Mouse (Mus musculus) cerebral cortex, adult 2 months (tissue): ENCODE results near the gene Ahr.

Experiments
- WGBS: fragments of 180-500 bp; shearing (Covaris S2); methylation state at CpG from one replicate; pipeline ENCODE4 v1.1.7; 2018; 5-methylcytosine and 5-hydroxymethylcytosine counted together

Gene Ahr

DNA sequence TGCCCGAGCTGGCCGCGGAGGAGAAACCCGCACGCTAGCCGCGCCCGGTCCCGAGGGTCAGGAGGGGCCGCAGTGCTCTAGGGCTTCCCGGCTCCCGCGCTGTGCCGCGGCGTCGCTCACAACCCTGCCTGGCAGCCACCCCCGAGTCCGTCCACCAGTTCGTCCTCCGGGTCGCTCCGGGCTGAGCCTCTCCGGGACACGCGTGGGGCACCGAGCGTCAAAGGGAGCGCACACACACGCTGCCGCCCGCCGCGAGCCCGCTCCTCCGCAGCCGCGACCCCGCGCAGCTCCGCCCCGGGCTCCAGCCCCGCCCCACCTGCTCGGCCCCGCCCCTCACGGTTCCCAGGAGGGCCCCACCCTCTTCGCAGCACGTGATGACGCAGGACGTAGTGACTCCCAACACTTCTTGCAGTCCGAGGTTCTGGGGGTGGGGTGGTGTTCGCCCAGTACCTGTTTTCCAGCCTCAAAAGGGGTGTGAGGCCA lies at the start of gene Ahr:
Gene Ahr (minus strand): TSS at position 285 of the 483 bp plus-strand sequence.
- WGBS: 2% methylated on average over 41 of the region's 52 CpGs

DNA sequence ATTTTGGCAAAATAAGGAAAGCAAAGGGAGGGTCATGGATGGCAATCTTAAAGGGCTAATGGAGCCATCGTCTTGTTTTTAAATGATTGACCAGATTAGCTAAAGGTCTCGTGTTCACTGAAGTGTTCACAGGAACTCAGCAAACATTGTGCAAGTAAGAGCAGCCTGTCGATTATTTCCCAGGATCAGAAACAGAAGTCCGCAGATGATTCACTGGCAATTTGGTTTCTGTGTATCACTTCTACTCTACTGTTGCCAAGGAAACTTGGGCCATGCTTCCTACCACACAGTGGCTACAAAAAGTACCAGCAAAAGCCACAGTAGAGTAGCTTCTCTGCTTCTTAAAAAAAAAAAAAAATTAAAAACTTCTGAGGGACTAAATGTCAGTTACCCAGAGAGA lies 44.0 kb upstream of the Ahr start:
- WGBS: 67% methylated on average over 4 of the region's 4 CpGs

DNA sequence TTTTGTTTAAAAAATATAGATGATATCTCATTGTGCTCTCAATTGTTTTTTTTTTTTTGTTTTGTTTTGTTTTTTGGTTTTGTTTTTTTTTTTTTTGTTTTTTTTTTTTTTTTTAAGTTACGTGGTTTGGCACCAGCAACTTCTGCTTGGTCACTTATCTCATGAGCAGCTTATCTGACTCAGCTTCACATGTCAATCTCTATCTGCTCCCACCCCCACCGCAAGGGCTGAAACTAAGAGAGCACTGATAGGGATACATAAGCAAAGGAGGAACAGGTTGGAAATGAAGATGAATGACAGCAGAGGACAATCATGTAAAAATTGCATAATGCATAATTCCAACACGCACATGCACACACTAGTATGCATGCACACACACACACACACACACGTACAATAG lies 41.3 kb upstream of the Ahr start:
- WGBS: 94% methylated on average over 4 of the region's 4 CpGs

GRCm38 (mm10) chr12:35573713-35574112 lies 38.9 kb upstream of the Ahr start:
- WGBS: 82% methylated on average over 2 of the region's 2 CpGs

- 81% methylated on average over 3 of the region's 3 CpGs for WGBS
These were observed 28.0 kb upstream of the Ahr start for GRCm38 (mm10) chr12:35562826-35563225.

- WGBS: 89% methylated on average over 2 of the region's 2 CpGs
These were observed 24.0 kb upstream of the Ahr start for GRCm38 (mm10) chr12:35558868-35559267.

DNA sequence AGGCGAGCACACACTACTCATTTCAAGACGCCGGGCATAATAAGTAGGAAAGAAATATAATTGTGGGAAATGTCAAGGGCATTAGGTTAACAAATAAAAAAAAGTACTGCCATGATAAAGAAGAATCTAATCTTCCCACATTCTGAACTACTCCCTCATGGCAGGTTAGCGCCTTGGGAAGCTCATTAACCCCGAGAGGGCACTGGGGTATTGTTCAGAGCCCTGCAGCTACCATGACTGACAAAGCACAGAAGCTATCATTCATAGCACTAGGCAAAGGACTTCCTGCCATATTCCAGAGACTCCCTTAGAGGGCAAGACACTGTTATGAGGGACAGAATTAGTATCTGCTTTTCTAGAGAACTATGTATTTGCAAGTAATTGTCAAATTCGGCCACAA lies 21.1 kb upstream of the Ahr start:
- 80% methylated on average over 6 of the region's 6 CpGs for WGBS

DNA sequence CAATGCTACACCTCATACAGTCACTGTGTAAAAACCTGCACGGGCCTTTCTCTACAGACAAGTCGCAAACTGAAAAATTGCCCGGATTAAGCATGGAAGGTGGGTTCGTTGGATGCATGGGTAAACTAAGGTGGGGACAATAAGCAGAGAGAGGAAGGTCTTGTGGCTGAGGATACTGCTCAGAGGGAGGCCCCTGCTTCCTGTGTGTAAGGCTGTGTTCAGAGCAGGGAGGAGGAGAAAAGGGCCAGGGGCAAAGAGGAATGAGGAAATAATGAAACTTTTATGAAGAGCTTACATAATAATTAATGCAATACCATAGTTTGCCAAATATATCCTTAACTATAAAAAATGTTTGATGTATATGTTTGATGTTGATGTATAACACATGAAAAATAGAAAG lies 19.5 kb upstream of the Ahr start:
- WGBS: 87% methylated on average over 4 of the region's 4 CpGs

DNA sequence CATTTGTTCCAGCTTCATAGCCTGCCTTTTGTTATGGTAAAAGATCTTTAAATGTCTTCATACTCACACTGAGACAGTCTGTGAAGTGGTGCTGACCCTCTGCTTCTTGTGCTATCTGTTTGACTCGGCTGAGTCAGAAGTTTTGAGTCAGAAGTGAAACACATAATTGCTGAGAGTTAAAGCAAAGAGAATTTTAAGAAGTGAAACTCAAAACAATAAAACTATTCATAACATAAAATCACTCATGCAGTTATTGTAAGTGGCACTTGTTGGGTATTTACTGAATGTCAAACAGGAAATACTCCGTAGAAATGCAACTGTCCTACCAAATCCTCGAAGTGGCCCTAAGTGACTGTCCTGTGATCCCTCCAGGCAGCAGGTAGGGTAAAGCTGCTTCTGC lies 18.3 kb upstream of the Ahr start:
- WGBS: 73% methylated on average over 3 of the region's 3 CpGs

- 68% methylated on average over 3 of the region's 3 CpGs for WGBS
These were observed 8.0 kb upstream of the Ahr start for GRCm38 (mm10) chr12:35542836-35543235.

DNA sequence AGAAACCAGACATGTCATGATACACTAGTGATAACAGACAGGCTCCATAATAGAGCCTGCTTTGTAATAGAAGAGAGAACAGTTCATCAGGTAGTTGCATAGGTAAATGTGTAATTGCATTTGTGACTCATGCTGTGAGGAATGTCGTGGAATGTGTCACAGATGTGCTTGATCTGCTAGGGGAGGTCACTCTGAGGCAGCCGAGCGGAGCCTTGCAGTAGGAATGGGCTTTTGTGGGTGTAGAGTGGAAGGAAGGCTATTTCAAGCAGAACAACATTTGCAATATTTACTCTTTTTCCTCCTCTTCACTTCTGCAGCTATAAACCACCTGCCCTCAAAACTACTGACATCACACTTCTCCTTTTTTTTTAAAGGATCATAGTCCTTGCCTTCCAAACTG lies 4.0 kb upstream of the Ahr start:
- 46% methylated on average over 3 of the region's 3 CpGs for WGBS

DNA sequence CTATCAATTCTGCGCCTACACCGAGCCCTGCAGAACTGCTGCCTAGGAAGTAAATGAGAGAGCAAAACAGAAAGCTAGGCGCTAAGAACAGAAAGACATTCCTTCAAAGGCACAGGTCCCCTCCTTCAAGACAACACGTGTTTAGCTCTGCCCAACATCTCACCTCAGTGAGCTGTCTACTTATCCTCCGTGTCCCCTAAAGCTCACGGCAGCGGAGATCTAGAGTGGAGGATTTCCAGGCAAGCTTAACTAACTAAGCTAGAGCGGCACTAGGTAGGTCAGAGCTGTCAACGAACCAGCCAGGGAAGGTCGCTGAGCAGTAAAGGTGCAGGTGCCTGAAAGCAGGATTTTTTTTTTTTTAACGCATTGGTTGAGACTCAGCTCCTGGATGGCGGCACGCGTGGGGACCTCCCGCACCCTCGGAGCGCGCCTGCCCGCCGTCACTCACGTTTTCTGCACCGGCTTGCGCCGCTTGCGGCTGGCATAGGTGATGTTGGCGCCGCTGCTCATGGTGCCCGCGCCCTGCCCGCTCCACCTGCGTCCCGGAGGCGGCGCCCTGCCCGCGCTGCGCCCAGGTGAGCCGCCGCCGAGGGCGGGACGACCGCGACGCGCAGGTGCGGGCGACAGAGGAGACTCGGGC lies 604 bp downstream of the Ahr start:
- WGBS: 1% methylated on average over 49 of the region's 49 CpGs

- WGBS: 51% methylated on average over 5 of the region's 5 CpGs
These were observed 1.7 kb downstream of the Ahr start for GRCm38 (mm10) chr12:35533133-35533532.

GRCm38 (mm10) chr12:35532151-35532550 lies 2.7 kb downstream of the Ahr start:
- 11% methylated on average over 5 of the region's 5 CpGs for WGBS

GRCm38 (mm10) chr12:35527429-35527828 lies 7.4 kb downstream of the Ahr start:
- 89% methylated on average over 6 of the region's 6 CpGs for WGBS

- WGBS: 82% methylated on average over 9 of the region's 9 CpGs
These were observed 12.2 kb downstream of the Ahr start for GRCm38 (mm10) chr12:35522585-35523103.

GRCm38 (mm10) chr12:35515621-35516020 lies 19.2 kb downstream of the Ahr start:
- WGBS: 78% methylated on average over 3 of the region's 3 CpGs

- 70% methylated on average over 2 of the region's 2 CpGs for WGBS
These were observed 20.2 kb downstream of the Ahr start for GRCm38 (mm10) chr12:35514671-35515070.

DNA sequence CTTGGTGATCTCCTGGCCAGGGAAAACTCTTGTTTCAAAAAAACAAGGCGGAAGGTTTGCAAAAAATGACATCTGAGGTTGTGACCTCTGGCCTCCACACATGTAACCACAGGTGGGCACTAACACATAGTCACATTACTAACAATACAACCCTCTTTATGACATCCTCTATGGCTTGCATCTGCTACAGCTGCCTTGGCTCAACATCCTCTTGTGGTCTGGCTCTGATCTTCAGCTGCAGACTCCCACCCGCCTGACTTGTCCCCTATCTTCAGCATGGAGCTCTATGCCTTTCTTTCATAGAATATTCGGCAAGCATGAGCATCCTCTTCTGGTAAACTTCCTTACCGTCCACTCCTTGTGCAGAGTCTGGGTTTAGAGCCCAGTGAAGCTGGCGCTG lies 24.1 kb downstream of the Ahr start:
- WGBS: 94% methylated on average over 5 of the region's 5 CpGs

DNA sequence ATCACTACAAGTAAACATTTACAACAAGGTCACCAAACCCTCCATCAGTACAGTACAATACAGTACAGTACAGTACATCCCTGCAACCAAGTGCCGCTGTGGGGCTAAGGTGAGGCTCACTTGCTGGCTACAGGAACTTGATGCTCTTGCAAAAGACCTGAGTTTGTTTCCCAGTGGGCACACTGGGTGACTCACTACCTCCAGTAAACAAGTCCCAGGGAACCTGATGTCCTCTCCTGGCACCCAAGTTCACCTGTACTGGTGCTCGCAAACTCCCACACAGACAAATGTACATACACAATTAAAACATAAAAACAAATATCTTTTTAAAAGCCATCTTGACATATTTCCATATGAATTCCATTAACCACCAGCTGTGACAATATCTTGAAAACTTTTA lies 28.5 kb downstream of the Ahr start:
- 96% methylated on average over 2 of the region's 2 CpGs for WGBS

DNA sequence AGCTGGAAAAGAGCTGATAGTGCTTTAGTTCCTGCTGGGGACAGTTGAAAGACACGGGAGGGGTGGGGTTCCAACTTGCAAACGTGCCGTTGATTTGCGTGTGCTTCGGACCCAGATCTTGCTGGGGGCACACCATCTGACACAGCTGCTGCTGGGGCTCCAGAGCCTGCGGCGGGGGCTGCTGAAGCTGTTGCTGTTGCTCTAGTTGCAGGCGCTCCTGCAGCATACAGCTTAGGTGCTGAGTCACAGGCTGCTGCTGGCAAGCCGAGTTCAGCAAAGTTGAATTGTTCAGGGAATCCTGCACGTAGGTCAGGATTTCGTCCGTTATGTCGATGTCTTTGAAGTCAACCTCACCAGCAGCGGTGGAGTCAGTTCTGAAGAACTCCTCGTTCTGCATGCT lies 30.8 kb downstream of the Ahr start:
- WGBS: 84% methylated on average over 15 of the region's 15 CpGs

DNA sequence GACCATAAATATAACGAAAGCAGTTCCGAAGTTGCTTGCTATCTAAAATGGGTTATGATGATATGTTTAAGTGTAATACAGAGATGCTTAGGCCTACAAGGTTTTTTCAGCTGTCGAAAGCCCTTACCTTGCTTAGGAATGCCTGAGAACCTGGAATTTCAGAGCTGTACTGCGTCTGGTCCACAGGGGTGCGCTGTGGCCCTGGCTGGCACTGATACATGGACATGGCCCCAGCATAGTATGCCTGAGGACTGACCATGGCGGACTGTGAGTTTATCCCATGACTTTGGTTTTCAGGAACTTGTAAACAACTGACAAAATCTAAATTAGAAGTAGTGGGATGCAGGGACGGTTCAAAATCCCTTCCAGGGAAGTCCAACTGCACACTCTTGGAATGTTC lies 31.3 kb downstream of the Ahr start:
- WGBS: 83% methylated on average over 7 of the region's 7 CpGs

DNA sequence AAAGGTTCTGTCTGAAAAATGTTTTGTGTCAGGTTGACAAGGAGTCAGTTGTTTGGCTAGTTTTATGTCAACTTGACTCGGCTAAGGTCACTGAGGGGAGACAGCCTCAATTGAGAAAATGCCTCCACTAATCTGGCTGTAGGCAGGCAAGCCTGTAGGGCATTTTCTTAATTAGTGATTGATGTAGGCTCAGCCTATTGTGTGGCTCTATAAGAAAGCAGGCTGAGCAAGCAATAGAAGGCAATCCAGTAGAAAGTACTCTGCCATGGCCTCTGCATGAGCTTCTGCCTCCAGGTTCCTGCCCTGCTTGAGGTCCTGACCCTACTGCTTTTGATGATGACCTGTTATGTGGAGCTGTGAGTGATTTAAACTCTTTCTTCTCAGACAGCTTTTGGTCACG lies 33.4 kb downstream of the Ahr start:
- 57% methylated on average over 2 of the region's 2 CpGs for WGBS

DNA sequence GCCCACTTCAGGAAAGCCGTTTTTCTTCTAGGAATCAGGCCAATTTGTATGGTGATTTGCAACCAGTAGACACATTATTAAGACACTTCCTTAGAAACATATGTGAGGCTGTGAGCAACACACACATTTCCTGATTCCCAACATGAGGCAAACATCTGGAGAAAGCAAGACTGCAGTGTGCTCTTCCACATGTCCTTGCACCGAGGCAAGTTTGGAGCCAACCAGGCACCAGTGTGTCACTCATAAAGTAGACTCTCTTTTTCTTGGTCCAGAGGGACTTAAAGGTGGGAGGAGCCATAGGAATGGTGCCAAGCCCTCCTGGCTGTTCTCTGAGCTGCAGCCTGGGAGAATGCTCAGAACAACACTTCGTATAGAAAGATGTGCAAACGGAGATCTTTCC lies 39.6 kb downstream of the Ahr start:
- WGBS: 57% methylated on average over 4 of the region's 4 CpGs
